Mouse (Mus musculus) CH12.LX (cell line): ENCODE measurements around the gene Gm13272. TPM values are rescaled to one million over a fixed set of nuclear protein-coding genes. Genes with fewer than 3 reads are reported as not detected.
A peak's percentile ranks its signal among the peaks of the same experiment; 100 is the strongest.
"Not testable (repeated sequence)": the region's sequence is repeated elsewhere in the genome, so short reads cannot be mapped to it uniquely, and the experiment has no call there.

Experiments used
- DNase-seq: peaks from one replicate; pipeline ENCODE4 v3.0.0-alpha.2; 2013; ENCODE audit errors: extremely low read depth
- H3K27ac ChIP-seq: 2 replicates; pipeline ENCODE4 v1.5.1; 2012; ENCODE audit warnings: low read depth, mild to moderate bottlenecking, control low read depth, moderate library complexity; ENCODE audit not compliant: insufficient read depth
- H3K27me3 ChIP-seq: replicated peaks from 2 replicates; pipeline ENCODE3; 2012; ENCODE audit warnings: inconsistent platforms
- H3K36me3 ChIP-seq, 2 experiments: replicated peaks in 1 of 2; 2 replicates each; pipeline versions ENCODE3 to v1.6.1; 2012; ENCODE audit warnings: inconsistent platforms in 1 of 2, low read length in 1 of 2, mild to moderate bottlenecking in 1 of 2, mixed read lengths in 1 of 2, moderate library complexity in 1 of 2; ENCODE audit not compliant: control insufficient read depth in 1 of 2, insufficient read depth in 1 of 2
- H3K4me1 ChIP-seq, 2 experiments: 2 replicates each; pipeline ENCODE4 v1.6.1; 2012; ENCODE audit warnings: inconsistent platforms in 1 of 2, moderate library complexity in 1 of 2; ENCODE audit not compliant: insufficient read depth in 2 of 2, control insufficient read depth in 1 of 2
- H3K4me2 ChIP-seq: 2 replicates; pipeline ENCODE4 v1.6.1; 2012; ENCODE audit warnings: low read depth, mild to moderate bottlenecking, control low read depth; ENCODE audit not compliant: poor library complexity, insufficient read depth, severe bottlenecking
- H3K4me3 ChIP-seq, 3 experiments: fragments of 150-350 bp in 1 of 3; sonication (generic) in 1 of 3; replicated peaks in 1 of 3; 2 replicates each; pipeline versions ENCODE3 to v1.5.1; 2011 to 2012; ENCODE audit warnings: low read depth in 2 of 3, low read length in 2 of 3, mild to moderate bottlenecking in 2 of 3, moderate library complexity in 2 of 3, control low read depth in 1 of 3, improper control_type of control experiment in 1 of 3, inconsistent platforms in 1 of 3, mixed read lengths in 1 of 3; ENCODE audit not compliant: poor library complexity in 1 of 3
- H3K79me2 ChIP-seq: replicated peaks from 2 replicates; pipeline ENCODE4 v1.6.1; 2012; ENCODE audit warnings: mild to moderate bottlenecking, moderate library complexity; ENCODE audit not compliant: control insufficient read depth, poor library complexity, insufficient read depth, severe bottlenecking; ENCODE audit errors: extremely low read depth
- H3K9ac ChIP-seq: 2 replicates; pipeline ENCODE4 v1.6.1; 2012; ENCODE audit warnings: low read depth, mild to moderate bottlenecking, control low read depth, moderate library complexity; ENCODE audit not compliant: insufficient read depth
- H3K9me3 ChIP-seq: replicated peaks from 2 replicates; pipeline ENCODE3; 2012; ENCODE audit warnings: low read length, inconsistent platforms, mixed read lengths
- CHD1 ChIP-seq: IDR thresholded peaks from 2 replicates; pipeline ENCODE4 v1.6.1; 2012; ENCODE audit warnings: low read depth, low read length, improper control_type of control experiment, inconsistent platforms
- ELF1 ChIP-seq: IDR thresholded peaks from 2 replicates; pipeline ENCODE4 v1.6.1; 2014; ENCODE audit warnings: low read depth, mild to moderate bottlenecking, inconsistent platforms, low read length, improper control_type of control experiment
- GABPA ChIP-seq: IDR thresholded peaks from 2 replicates; pipeline ENCODE4 v1.6.1; 2012; ENCODE audit warnings: low read depth, low read length, improper control_type of control experiment, inconsistent platforms; ENCODE audit not compliant: insufficient replicate concordance
- JUND ChIP-seq: conservative IDR thresholded peaks from 2 replicates; pipeline ENCODE4 v1.6.1; 2011; ENCODE audit warnings: low read depth, low read length, improper control_type of control experiment
- NRF1 ChIP-seq: IDR thresholded peaks from 2 replicates; pipeline ENCODE4 v1.6.1; 2014; ENCODE audit warnings: low read depth, mild to moderate bottlenecking, inconsistent platforms, low read length, improper control_type of control experiment, moderate library complexity
- PAX5 ChIP-seq: IDR thresholded peaks from 2 replicates; pipeline ENCODE4 v1.6.1; 2012; ENCODE audit warnings: low read length, inconsistent platforms, mixed read lengths
- SMC3 ChIP-seq: IDR thresholded peaks from 2 replicates; pipeline ENCODE4 v1.6.1; 2011; ENCODE audit warnings: low read depth, low read length, improper control_type of control experiment
- ZC3H11A ChIP-seq: IDR thresholded peaks from 2 replicates; pipeline ENCODE4 v1.6.1; 2012; ENCODE audit warnings: low read depth, mild to moderate bottlenecking, inconsistent platforms, low read length, improper control_type of control experiment
- dilution Hi-C: fragments of 300-500 bp; cut with MboI; formaldehyde crosslinking; loops from 2 replicates; pipeline ENCODE4 v1.14.3; 2020; ENCODE audit warnings: low sequenced_read_pairs; ENCODE audit not compliant: extremely low pct_unique_long_range_greater_than_20kb, extremely low pct_ligation_motif_present
- in situ Hi-C: fragments of 300-500 bp; cut with MboI; formaldehyde crosslinking; loops from 3 replicates; pipeline ENCODE4 v1.14.3; 2019; ENCODE audit warnings: low sequenced_read_pairs, low pct_ligation_motif_present, low pct_unique_long_range_greater_than_20kb, mixed read lengths
- polyA plus RNA-seq: library from polyadenylated mRNA; unstranded; fragments of >175 nt; gene quantifications from 2 replicates; pipeline ENCODE4 v1.2.1, GENCODE M21; 2012; ENCODE audit warnings: low read depth; ENCODE audit not compliant: insufficient read length
- total RNA-seq, 2 experiments: library from RNA; depleted of rRNA; stranded (reverse); fragments of 300-350 nt in 1 of 2; fragments of >200 nt in 1 of 2; gene quantifications; 2 replicates each; pipeline ENCODE4 v1.2.3; 2012 to 2014

The Gm13272 gene
- total and polyA plus RNA-seq, 3 experiments: not detected

DNA sequence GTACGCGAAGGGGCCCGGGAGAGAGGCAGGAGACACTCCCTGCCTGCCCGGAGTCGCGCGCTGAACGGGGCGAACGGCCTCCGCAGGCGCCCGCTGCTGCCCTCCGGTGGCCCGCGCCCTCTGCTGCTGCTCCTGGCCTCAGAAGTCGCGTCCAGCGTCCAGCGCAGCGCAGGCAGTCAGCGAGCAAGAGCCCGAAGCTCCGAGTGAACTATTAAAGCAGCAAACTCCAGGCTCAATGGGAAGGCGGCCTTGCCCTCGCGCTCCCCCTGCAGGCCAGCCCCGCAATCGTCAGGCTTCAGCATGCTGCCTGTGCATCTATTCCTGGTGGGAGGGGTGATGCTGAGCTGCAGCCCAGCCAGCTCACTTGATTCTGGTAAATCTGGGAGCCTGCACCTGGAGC lies 23.3 kb downstream of the Gm13272 start, which contains the start of gene Gm13287:
Gm13287 (plus strand) TSS at position 301 of the 400 bp plus-strand sequence.
- Histone ChIP-seq H3K27me3 (peaks cover 11% of the 10 kb centered on the region), H3K4me2 (peak within 1 kb of the TSS; percentile 32; the same call in 1 of the 2 replicates)
- H3K9me3 ChIP-seq, dilution Hi-C loops, H3K27ac ChIP-seq, in situ Hi-C loops, H3K79me2 ChIP-seq, DNase-seq, H3K9ac ChIP-seq, H3K4me1 ChIP-seq, H3K36me3 ChIP-seq, H3K4me3 ChIP-seq: not testable (repeated sequence)

DNA sequence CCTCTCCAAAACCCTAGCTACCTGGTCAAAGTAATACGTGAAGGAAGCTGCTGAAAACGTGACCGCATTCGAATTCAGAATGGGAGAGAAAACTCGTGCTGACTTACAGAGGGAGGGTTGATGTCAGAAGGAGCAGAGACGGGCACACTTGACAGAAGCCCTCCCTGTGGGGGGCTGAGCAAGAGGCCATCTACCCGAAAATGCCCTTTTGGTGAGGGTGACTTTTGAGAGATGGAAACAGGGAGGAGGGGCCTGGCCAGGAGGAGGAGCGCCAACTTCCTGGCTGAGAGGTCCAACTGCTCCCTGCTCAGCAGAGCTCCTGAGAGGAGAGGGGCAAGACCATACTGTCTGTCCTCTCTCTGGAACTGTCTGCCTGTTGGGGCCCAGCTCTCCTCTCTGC lies 25.6 kb downstream of the Gm13272 start, which contains the start of gene Gm13288:
Gm13288 (plus strand) TSS at position 301 of the 400 bp plus-strand sequence.
- H3K9me3 ChIP-seq, in situ Hi-C loops, H3K27ac ChIP-seq, H3K36me3 ChIP-seq, DNase-seq, H3K4me1 ChIP-seq, H3K9ac ChIP-seq, H3K79me2 ChIP-seq, dilution Hi-C loops, H3K4me2 ChIP-seq: not testable (repeated sequence)
- Histone ChIP-seq H3K4me3 (peak within 1 kb of the TSS in 1 of 3 experiments; percentile 25), H3K27me3 (peaks cover 30% of the 10 kb centered on the region)

DNA sequence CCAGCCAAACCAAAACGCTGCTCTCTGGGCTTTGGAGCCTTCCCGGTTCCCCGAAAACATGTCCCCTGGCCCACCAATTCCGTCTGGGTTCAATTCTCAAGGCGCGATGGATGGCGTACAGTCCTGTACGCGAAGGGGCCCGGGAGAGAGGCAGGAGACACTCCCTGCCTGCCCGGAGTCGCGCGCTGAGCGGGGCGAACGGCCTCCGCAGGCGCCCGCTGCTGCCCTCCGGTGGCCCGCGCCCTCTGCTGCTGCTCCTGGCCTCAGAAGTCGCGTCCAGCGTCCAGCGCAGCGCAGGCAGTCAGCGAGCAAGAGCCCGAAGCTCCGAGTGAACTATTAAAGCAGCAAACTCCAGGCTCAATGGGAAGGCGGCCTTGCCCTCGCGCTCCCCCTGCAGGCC lies 26.1 kb downstream of the Gm13272 start:
- not testable (repeated sequence) for H3K27ac ChIP-seq, DNase-seq

DNA sequence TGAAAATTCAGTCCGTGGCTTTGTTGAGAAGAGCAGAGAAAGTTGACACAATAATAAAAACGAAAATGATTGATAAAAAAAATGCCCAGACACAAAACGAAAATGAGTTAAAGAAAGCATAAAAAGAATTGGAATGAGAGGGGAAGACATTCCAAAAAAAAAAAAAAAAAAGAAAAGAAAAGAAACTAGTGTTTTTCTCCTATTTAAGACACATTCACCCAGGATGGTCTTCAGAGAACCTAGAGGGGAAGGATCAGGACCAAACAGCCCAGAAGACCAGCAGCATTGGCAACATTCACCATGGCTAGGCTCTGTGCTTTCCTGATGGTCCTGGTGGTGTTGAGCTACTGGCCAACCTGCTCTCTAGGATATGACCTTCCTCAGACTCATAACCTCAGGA lies 36.3 kb downstream of the Gm13272 start, which contains the start of gene Ifna7:
Ifna7 (plus strand) TSS at position 301 of the 400 bp plus-strand sequence.
- Histone ChIP-seq H3K4me2 (no peak within 1 kb of the TSS), H3K36me3 (no peaks in the 10 kb centered on the region), H3K4me1 (no peaks in the 10 kb centered on the region), H3K9ac (no peak within 1 kb of the TSS)
- no peak for DNase-seq
- TF ChIP-seq SMC3 (no peak), NRF1 (no peak), JUND (no peak), GABPA (no peak), PAX5 (no peak), ELF1 (no peak), CHD1 (no peak), ZC3H11A (no peak)
- TF ChIP-seq, all 38 proteins: peak for 0
- peaks cover 10% of the 10 kb centered on the region for H3K9me3 ChIP-seq
- dilution Hi-C loops (no loop called here), in situ Hi-C loops (no loop called here)
- H3K27me3 ChIP-seq: peaks cover 46% of the 10 kb centered on the region
- no peak within 1 kb of the TSS for H3K4me3 ChIP-seq
- H3K79me2 ChIP-seq: no peaks in the 10 kb centered on the region
- H3K27ac ChIP-seq: no peak within 1 kb of the TSS

More for the DNA sequence above, 26.1 kb downstream of the Gm13272 start:
- H3K36me3 ChIP-seq, H3K79me2 ChIP-seq, H3K4me1 ChIP-seq, H3K9me3 ChIP-seq, dilution Hi-C loops, H3K9ac ChIP-seq, in situ Hi-C loops, H3K4me2 ChIP-seq: not testable (repeated sequence)
- peak overlapping the region in 1 of 3 experiments; percentile 25 for H3K4me3 ChIP-seq
- H3K27me3 ChIP-seq: peaks cover 36% of the 10 kb centered on the region
